Mouse (Mus musculus): ENCODE measurements around the gene Ptger3. TPM values are rescaled to one million over a fixed set of nuclear protein-coding genes. Genes with fewer than 3 reads are reported as not detected.

The Ptger3 gene
- polyA plus RNA-seq, 1 experiment, result 29.5 TPM

DNA sequence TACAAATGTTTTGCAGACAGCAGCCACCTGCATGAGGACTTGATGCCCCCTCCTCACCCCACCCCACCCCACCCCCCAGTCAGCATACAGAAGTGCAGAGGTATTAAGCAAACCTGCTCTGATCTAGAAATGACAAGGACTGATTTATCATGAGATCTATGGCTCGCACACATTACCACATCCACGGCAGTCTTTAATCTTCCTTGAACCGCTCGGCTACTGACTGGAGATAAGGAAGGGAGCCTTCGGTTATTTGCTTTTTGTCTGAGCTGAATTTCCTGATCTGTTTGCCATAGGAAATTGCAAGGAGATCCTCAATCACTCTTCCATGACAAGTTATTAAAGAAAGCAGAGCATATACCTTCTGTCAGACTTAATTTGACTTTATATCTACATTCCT lies 64.0 kb downstream of the Ptger3 start:
- Histone ChIP-seq H3K36me3 (ENCODE audit: control insufficient read depth, insufficient read depth, low read length) (no peaks in the 10 kb centered on the region), H3K4me3 (ENCODE audit: insufficient read depth, low read depth, low read length) (no peak overlapping the region), H3K27ac (ENCODE audit: insufficient read depth, low read depth, low read length) (no peak overlapping the region), H3K4me1 (ENCODE audit: control insufficient read depth, insufficient read depth, low read length) (no peaks in the 10 kb centered on the region), H3K27me3 (replicated peaks; ENCODE audit: control insufficient read depth, insufficient read depth, low read length) (no peaks in the 10 kb centered on the region; the same call in 1 of the 2 replicates)
- TF ChIP-seq CTCF (conservative IDR thresholded peaks at IDR 0.05; ENCODE audit: insufficient read depth, insufficient read length, low read depth, low read length) (no peak), POLR2A (IDR thresholded peaks at IDR 0.05; ENCODE audit: low read depth, low read length) (no peak)
- DNase-seq, result no peak
- 60% methylated on average over 5 of the region's 5 CpGs for WGBS

DNA sequence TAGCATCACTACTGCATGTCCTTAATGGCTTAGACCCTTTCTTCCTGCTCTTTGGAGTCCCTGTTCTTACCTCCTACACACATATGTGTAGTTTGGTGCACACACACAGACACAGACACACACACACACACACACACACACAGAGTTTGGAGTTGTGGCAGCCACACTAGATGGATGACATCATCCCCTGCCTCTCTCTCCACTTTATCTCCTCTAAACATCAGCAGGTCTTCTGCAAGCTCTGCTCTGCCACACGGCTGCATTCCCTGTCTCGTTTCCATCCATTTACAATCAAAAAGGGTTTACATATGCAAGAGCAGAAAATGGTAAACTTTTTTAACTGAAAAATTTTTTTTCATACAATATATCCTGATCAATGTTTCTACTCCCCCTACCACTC lies 64.7 kb downstream of the Ptger3 start:
- no peak for TF ChIP-seq CTCF (conservative IDR thresholded peaks at IDR 0.05; ENCODE audit: insufficient read depth, insufficient read length, low read depth, low read length)
- no peak for TF ChIP-seq POLR2A (IDR thresholded peaks at IDR 0.05; ENCODE audit: low read depth, low read length)
- Histone ChIP-seq H3K27me3 (replicated peaks; ENCODE audit: control insufficient read depth, insufficient read depth, low read length) (no peaks in the 10 kb centered on the region; the same call in 1 of the 2 replicates), H3K27ac (ENCODE audit: insufficient read depth, low read depth, low read length) (no peak overlapping the region), H3K4me1 (ENCODE audit: control insufficient read depth, insufficient read depth, low read length) (no peaks in the 10 kb centered on the region), H3K4me3 (ENCODE audit: insufficient read depth, low read depth, low read length) (no peak overlapping the region), H3K36me3 (ENCODE audit: control insufficient read depth, insufficient read depth, low read length) (no peaks in the 10 kb centered on the region)
- WGBS, result 72% methylated on average over 2 of the region's 2 CpGs
- no peak for DNase-seq

DNA sequence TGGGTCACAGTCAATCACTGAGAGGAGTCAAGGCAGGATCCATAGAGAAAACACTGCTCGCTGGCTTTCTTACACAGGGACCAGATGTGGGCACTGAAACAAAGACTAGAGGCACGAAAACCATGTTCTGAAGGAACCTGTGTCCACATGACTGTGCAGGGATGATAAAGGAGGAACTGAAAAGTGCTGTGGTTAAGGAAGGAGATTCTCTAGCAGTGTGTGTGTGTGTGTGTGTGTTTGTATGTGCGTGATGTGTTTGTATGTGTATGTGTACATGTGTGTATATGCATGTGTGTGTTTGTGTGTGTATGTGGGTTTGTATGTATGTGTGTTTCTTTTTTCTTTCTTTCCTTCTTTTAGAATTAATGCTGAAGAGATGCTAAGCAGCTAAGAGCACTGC lies 67.7 kb downstream of the Ptger3 start:
- 72% methylated on average over 3 of the region's 3 CpGs for WGBS
- DNase-seq, result no peak

DNA sequence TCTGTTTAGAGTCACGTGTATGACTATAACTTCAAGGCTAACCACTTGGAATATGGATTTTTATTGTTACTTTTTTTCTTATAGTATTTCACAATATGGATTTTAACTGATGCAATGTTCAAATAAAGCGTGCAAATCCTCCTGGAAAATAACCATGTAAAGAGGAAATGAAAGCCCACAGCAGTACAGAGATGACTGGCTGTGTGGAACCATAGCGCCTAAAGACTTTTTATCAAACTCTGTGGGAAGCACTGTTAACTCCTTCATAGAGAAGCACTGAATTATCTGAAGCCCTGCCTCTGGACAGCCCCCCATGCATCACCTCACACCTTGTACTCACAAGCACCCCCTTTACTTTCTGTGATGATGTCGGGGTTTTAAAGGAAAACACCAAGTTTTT lies 69.0 kb downstream of the Ptger3 start:
- no peaks in the 10 kb centered on the region for H3K4me1 ChIP-seq (ENCODE audit: control insufficient read depth, insufficient read depth, low read length)
- 84% methylated on average over 4 of the region's 4 CpGs for WGBS

More for the DNA sequence above, 67.7 kb downstream of the Ptger3 start:
- H3K36me3 ChIP-seq (ENCODE audit: control insufficient read depth, insufficient read depth, low read length), result no peaks in the 10 kb centered on the region
- no peaks in the 10 kb centered on the region for H3K4me1 ChIP-seq (ENCODE audit: control insufficient read depth, insufficient read depth, low read length)
- H3K27me3 ChIP-seq (replicated peaks; ENCODE audit: control insufficient read depth, insufficient read depth, low read length), result no peaks in the 10 kb centered on the region; the same call in 1 of the 2 replicates
- TF ChIP-seq CTCF (conservative IDR thresholded peaks at IDR 0.05; ENCODE audit: insufficient read depth, insufficient read length, low read depth, low read length), result no peak
- no peak for TF ChIP-seq POLR2A (IDR thresholded peaks at IDR 0.05; ENCODE audit: low read depth, low read length)
- H3K4me3 ChIP-seq (ENCODE audit: insufficient read depth, low read depth, low read length), result no peak overlapping the region
- H3K27ac ChIP-seq (ENCODE audit: insufficient read depth, low read depth, low read length), result no peak overlapping the region

DNA sequence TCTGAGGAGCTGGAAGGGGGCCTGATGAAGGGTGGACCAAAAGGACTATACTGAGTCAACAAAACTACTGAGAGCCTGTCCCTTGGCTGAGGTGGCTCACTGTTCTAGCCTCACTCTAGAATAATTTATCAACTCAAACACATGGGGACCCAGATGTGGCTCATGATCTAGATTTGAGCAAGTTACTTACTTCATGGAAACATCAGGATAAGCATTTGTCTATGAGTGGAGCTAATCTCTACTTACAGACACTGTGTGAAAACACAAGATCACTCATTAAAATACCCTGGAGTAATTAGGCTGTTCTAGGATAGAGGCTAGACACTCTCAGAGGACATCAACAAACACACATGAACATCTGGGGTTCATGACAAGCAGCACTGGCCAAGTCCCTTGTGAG lies 70.2 kb downstream of the Ptger3 start:
- H3K36me3 ChIP-seq (ENCODE audit: control insufficient read depth, insufficient read depth, low read length), result no peaks in the 10 kb centered on the region
- TF ChIP-seq CTCF (conservative IDR thresholded peaks at IDR 0.05; ENCODE audit: insufficient read depth, insufficient read length, low read depth, low read length), result no peak
- no peak for TF ChIP-seq POLR2A (IDR thresholded peaks at IDR 0.05; ENCODE audit: low read depth, low read length)
- H3K27me3 ChIP-seq (replicated peaks; ENCODE audit: control insufficient read depth, insufficient read depth, low read length), result no peaks in the 10 kb centered on the region; the same call in 1 of the 2 replicates
- no peak for DNase-seq
- no peaks in the 10 kb centered on the region for H3K4me1 ChIP-seq (ENCODE audit: control insufficient read depth, insufficient read depth, low read length)
- no peak overlapping the region for H3K27ac ChIP-seq (ENCODE audit: insufficient read depth, low read depth, low read length)
- no peak overlapping the region for H3K4me3 ChIP-seq (ENCODE audit: insufficient read depth, low read depth, low read length)

More for the DNA sequence above, 69.0 kb downstream of the Ptger3 start:
- no peak overlapping the region for H3K4me3 ChIP-seq (ENCODE audit: insufficient read depth, low read depth, low read length)
- H3K27me3 ChIP-seq (replicated peaks; ENCODE audit: control insufficient read depth, insufficient read depth, low read length), result no peaks in the 10 kb centered on the region; the same call in 1 of the 2 replicates
- peak; percentile 8 for DNase-seq
- H3K27ac ChIP-seq (ENCODE audit: insufficient read depth, low read depth, low read length), result no peak overlapping the region
- H3K36me3 ChIP-seq (ENCODE audit: control insufficient read depth, insufficient read depth, low read length), result no peaks in the 10 kb centered on the region
- TF ChIP-seq POLR2A (IDR thresholded peaks at IDR 0.05; ENCODE audit: low read depth, low read length) (no peak), CTCF (conservative IDR thresholded peaks at IDR 0.05; ENCODE audit: insufficient read depth, insufficient read length, low read depth, low read length) (no peak)

DNA sequence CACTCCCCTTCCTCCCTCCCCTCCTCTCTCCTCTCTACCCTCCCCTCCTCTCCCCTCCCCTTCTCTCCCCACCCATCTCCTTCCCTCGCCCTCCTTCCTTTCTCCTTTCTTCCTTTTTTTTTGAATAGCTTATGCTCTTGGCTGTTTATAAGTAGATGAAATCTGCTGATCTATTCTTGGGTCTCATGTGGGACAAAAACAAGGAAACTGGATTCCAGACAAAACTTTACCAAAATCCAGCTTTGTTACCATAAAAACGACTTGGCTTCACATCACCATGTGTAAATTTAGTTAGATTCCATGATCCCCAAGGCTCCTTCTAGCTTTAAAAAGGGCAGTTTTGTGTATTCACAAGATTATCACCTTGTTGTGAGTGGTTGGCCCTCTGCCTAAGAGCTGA lies 70.6 kb downstream of the Ptger3 start:
- 70% methylated on average over 2 of the region's 2 CpGs for WGBS
- no peaks in the 10 kb centered on the region for H3K36me3 ChIP-seq (ENCODE audit: control insufficient read depth, insufficient read depth, low read length)

DNA sequence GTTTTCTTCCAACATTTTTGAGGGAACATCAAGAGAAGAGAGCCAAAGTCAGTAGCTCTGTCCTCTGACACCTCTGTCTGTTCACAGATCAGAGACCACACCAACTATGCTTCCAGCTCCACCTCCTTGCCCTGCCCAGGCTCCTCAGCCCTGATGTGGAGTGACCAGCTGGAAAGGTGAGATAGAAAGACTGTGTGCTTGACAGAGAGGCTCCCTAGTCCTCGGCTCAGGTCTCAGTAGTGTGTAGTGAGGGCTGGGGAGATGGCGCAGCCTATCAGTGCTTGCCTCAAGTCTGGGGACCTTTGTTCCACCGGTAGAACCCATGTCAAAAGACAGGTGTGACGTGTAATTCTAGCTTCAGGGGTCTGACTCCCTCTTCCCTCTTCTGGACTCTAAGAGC lies 74.9 kb downstream of the Ptger3 start:
- 77% methylated on average over 4 of the region's 4 CpGs for WGBS
- no peaks in the 10 kb centered on the region for H3K36me3 ChIP-seq (ENCODE audit: control insufficient read depth, insufficient read depth, low read length)
- H3K27me3 ChIP-seq (replicated peaks; ENCODE audit: control insufficient read depth, insufficient read depth, low read length), result no peaks in the 10 kb centered on the region
- no peak overlapping the region for H3K27ac ChIP-seq (ENCODE audit: insufficient read depth, low read depth, low read length)
- DNase-seq, result no peak
- no peaks in the 10 kb centered on the region for H3K4me1 ChIP-seq (ENCODE audit: control insufficient read depth, insufficient read depth, low read length)
- H3K4me3 ChIP-seq (ENCODE audit: insufficient read depth, low read depth, low read length), result no peak overlapping the region
- TF ChIP-seq CTCF (conservative IDR thresholded peaks at IDR 0.05; ENCODE audit: insufficient read depth, insufficient read length, low read depth, low read length) (no peak), POLR2A (IDR thresholded peaks at IDR 0.05; ENCODE audit: low read depth, low read length) (no peak)

More for the DNA sequence above, 70.6 kb downstream of the Ptger3 start:
- Histone ChIP-seq H3K27ac (ENCODE audit: insufficient read depth, low read depth, low read length) (no peak overlapping the region), H3K4me1 (ENCODE audit: control insufficient read depth, insufficient read depth, low read length) (no peaks in the 10 kb centered on the region), H3K27me3 (replicated peaks; ENCODE audit: control insufficient read depth, insufficient read depth, low read length) (no peaks in the 10 kb centered on the region), H3K4me3 (ENCODE audit: insufficient read depth, low read depth, low read length) (no peak overlapping the region)
- no peak for DNase-seq
- TF ChIP-seq POLR2A (IDR thresholded peaks at IDR 0.05; ENCODE audit: low read depth, low read length) (no peak), CTCF (conservative IDR thresholded peaks at IDR 0.05; ENCODE audit: insufficient read depth, insufficient read length, low read depth, low read length) (no peak)

Measured in kidney, adult 2 months (tissue).